Mouse (Mus musculus) liver, postnatal 0 days (tissue): ENCODE results near the gene Hap1.

Experiments used
- CTCF ChIP-seq: sonication (generic); IDR thresholded peaks from 2 replicates; pipeline ENCODE4 v1.5.1; 2016; ENCODE audit warnings: antibody characterized with exemption, low read depth
- EP300 ChIP-seq: IDR thresholded peaks from 2 replicates; pipeline ENCODE4 v1.6.1; 2016; ENCODE audit warnings: antibody characterized with exemption, low read depth, mild to moderate bottlenecking

GRCm38 (mm10) chr11:100352076-100352857, 3.7 kb downstream of the Hap1 start:
- peak; percentile 47 for TF ChIP-seq CTCF
- no peak for TF ChIP-seq EP300
